Mouse (Mus musculus) bone marrow macrophage, adult 2 months (primary cell): ENCODE results near the gene Hsd17b14.

Source experiments
- CTCF ChIP-seq: IDR thresholded peaks from 2 replicates; pipeline ENCODE4 v1.5.1; 2012; ENCODE audit warnings: low read depth, mild to moderate bottlenecking, low read length, moderate library complexity
- POLR2A ChIP-seq: IDR thresholded peaks from 2 replicates; pipeline ENCODE4 v1.6.1; 2012; ENCODE audit warnings: mild to moderate bottlenecking, low read depth, low read length, borderline replicate concordance

- TF ChIP-seq POLR2A (no peak), CTCF (no peak)
Observed at GRCm38 (mm10) chr7:45535676-45536075, 19.0 kb upstream of the Hsd17b14 start.
